Mouse (Mus musculus): ENCODE measurements at regions not wholly inside any gene's neighbourhood (a gene's known extent, or its start where the extent isn't known, plus 50 kb on each side); places are given as distances from the start of the nearest gene placed in this dataset.

GRCm38 (mm10) chr13:81930266-81930665 lies 147.4 kb downstream of the Cetn3 start:
- Histone ChIP-seq H3K9ac (ENCODE audit: low read depth, low read length) (no peak overlapping the region), H3K27me3 (ENCODE audit: control insufficient read depth, insufficient read depth, low read length) (no peaks in the 10 kb centered on the region), H3K27ac (no peak overlapping the region), H3K4me3 (no peak overlapping the region), H3K4me1 (ENCODE audit: control insufficient read depth, insufficient read depth, low read length) (no peaks in the 10 kb centered on the region; the same call in 1 of the 2 replicates), H3K79me2 (replicated peaks; ENCODE audit: control insufficient read depth, insufficient read depth, low read length) (no peaks in the 10 kb centered on the region), H3K36me3 (ENCODE audit: control insufficient read depth, insufficient read depth, low read length) (no peaks in the 10 kb centered on the region)
- intact Hi-C loops (cut with DNase I) = no loop called here
- 59% methylated on average over 4 of the region's 4 CpGs for WGBS
- DNase-seq = no peak
- TF ChIP-seq CTCF (IDR thresholded peaks at IDR 0.05) = no peak
- no peak for TF ChIP-seq POLR2A (IDR thresholded peaks at IDR 0.05; ENCODE audit: insufficient read depth, low read depth, low read length)
- no peak for TF ChIP-seq EP300 (IDR thresholded peaks at IDR 0.05; ENCODE audit: insufficient read depth, low read depth, low read length)

- TF ChIP-seq POLR2A (IDR thresholded peaks at IDR 0.05; ENCODE audit: insufficient read depth, low read depth, low read length) (no peak), CTCF (IDR thresholded peaks at IDR 0.05) (no peak), EP300 (IDR thresholded peaks at IDR 0.05; ENCODE audit: insufficient read depth, low read depth, low read length) (no peak)
- Histone ChIP-seq H3K79me2 (replicated peaks; ENCODE audit: control insufficient read depth, insufficient read depth, low read length) (no peaks in the 10 kb centered on the region), H3K9ac (ENCODE audit: low read depth, low read length) (no peak overlapping the region), H3K4me1 (ENCODE audit: control insufficient read depth, insufficient read depth, low read length) (no peaks in the 10 kb centered on the region; the same call in 1 of the 2 replicates), H3K36me3 (ENCODE audit: control insufficient read depth, insufficient read depth, low read length) (no peaks in the 10 kb centered on the region), H3K27ac (no peak overlapping the region), H3K4me3 (no peak overlapping the region), H3K27me3 (ENCODE audit: control insufficient read depth, insufficient read depth, low read length) (no peaks in the 10 kb centered on the region)
- DNase-seq = no peak
- WGBS = 67% methylated on average over 2 of the region's 2 CpGs
- intact Hi-C loops (cut with DNase I) = no loop called here
These were observed 148.3 kb downstream of the Cetn3 start for GRCm38 (mm10) chr13:81931199-81931598.

DNA sequence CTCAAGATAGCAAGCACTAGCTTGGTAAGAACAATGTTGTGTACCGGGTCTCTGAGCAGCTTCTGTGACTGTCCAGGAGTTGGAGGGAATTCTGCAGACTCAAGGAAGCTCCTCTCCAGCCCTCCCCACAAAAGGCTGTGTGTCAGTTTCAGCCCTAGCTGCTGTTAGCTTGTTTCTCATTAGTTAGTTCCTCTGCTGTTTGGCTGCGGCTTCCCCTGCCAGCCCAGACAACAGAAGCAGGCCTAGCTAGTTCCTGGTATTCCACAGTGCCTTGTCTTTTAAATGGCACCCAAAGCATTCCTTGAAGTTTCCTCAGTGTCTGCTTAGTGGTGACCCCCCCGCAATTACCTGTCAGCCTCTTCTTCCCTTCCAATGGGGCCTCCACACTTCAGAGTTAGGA lies 154.2 kb downstream of the Cetn3 start:
- Histone ChIP-seq H3K27ac (no peak overlapping the region), H3K9ac (ENCODE audit: low read depth, low read length) (no peak overlapping the region), H3K36me3 (ENCODE audit: control insufficient read depth, insufficient read depth, low read length) (no peaks in the 10 kb centered on the region), H3K4me3 (no peak overlapping the region), H3K79me2 (replicated peaks; ENCODE audit: control insufficient read depth, insufficient read depth, low read length) (no peaks in the 10 kb centered on the region), H3K27me3 (ENCODE audit: control insufficient read depth, insufficient read depth, low read length) (no peaks in the 10 kb centered on the region), H3K4me1 (ENCODE audit: control insufficient read depth, insufficient read depth, low read length) (no peaks in the 10 kb centered on the region)
- DNase-seq = no peak
- no peak for TF ChIP-seq CTCF (IDR thresholded peaks at IDR 0.05)
- TF ChIP-seq EP300 (IDR thresholded peaks at IDR 0.05; ENCODE audit: insufficient read depth, low read depth, low read length) = no peak
- no peak for TF ChIP-seq POLR2A (IDR thresholded peaks at IDR 0.05; ENCODE audit: insufficient read depth, low read depth, low read length)
- 65% methylated on average over 3 of the region's 3 CpGs for WGBS
- intact Hi-C loops (cut with DNase I) = no loop called here

GRCm38 (mm10) chr13:81944047-81944446 lies 161.2 kb downstream of the Cetn3 start:
- Histone ChIP-seq H3K79me2 (replicated peaks; ENCODE audit: control insufficient read depth, insufficient read depth, low read length) (no peaks in the 10 kb centered on the region), H3K4me1 (ENCODE audit: control insufficient read depth, insufficient read depth, low read length) (no peaks in the 10 kb centered on the region), H3K27ac (no peak overlapping the region), H3K4me3 (no peak overlapping the region), H3K36me3 (ENCODE audit: control insufficient read depth, insufficient read depth, low read length) (no peaks in the 10 kb centered on the region), H3K27me3 (ENCODE audit: control insufficient read depth, insufficient read depth, low read length) (no peaks in the 10 kb centered on the region), H3K9ac (ENCODE audit: low read depth, low read length) (no peak overlapping the region)
- peak; percentile 58 to 67 for DNase-seq
- 15% methylated on average over 9 of the region's 9 CpGs for WGBS
- intact Hi-C loops (cut with DNase I) = loop anchor here (5.0 kb wide), 1 partner anchor 1713 kb away; no protein-coding TSS in a partner anchor
- peak; percentile 96 for TF ChIP-seq CTCF (IDR thresholded peaks at IDR 0.05)
- TF ChIP-seq EP300 (IDR thresholded peaks at IDR 0.05; ENCODE audit: insufficient read depth, low read depth, low read length) = no peak

GRCm38 (mm10) chr13:81944469-81944868 lies 161.6 kb downstream of the Cetn3 start:
- 68% methylated on average over 6 of the region's 6 CpGs for WGBS
- no peak for DNase-seq
- Histone ChIP-seq H3K79me2 (replicated peaks; ENCODE audit: control insufficient read depth, insufficient read depth, low read length) (no peaks in the 10 kb centered on the region), H3K4me3 (no peak overlapping the region), H3K27ac (no peak overlapping the region), H3K4me1 (ENCODE audit: control insufficient read depth, insufficient read depth, low read length) (no peaks in the 10 kb centered on the region), H3K27me3 (ENCODE audit: control insufficient read depth, insufficient read depth, low read length) (no peaks in the 10 kb centered on the region), H3K9ac (ENCODE audit: low read depth, low read length) (no peak overlapping the region), H3K36me3 (ENCODE audit: control insufficient read depth, insufficient read depth, low read length) (no peaks in the 10 kb centered on the region)
- no peak for TF ChIP-seq POLR2A (IDR thresholded peaks at IDR 0.05; ENCODE audit: insufficient read depth, low read depth, low read length)
- no peak for TF ChIP-seq CTCF (IDR thresholded peaks at IDR 0.05)
- TF ChIP-seq EP300 (IDR thresholded peaks at IDR 0.05; ENCODE audit: insufficient read depth, low read depth, low read length) = no peak
- intact Hi-C loops (cut with DNase I) = loop anchor here (5.0 kb wide), 1 partner anchor 1713 kb away; no protein-coding TSS in a partner anchor

GRCm38 (mm10) chr13:81945741-81946140 lies 162.9 kb downstream of the Cetn3 start:
- Histone ChIP-seq H3K9ac (ENCODE audit: low read depth, low read length) (no peak overlapping the region), H3K4me3 (no peak overlapping the region), H3K4me1 (ENCODE audit: control insufficient read depth, insufficient read depth, low read length) (no peaks in the 10 kb centered on the region), H3K27me3 (ENCODE audit: control insufficient read depth, insufficient read depth, low read length) (no peaks in the 10 kb centered on the region), H3K79me2 (replicated peaks; ENCODE audit: control insufficient read depth, insufficient read depth, low read length) (no peaks in the 10 kb centered on the region), H3K27ac (no peak overlapping the region), H3K36me3 (ENCODE audit: control insufficient read depth, insufficient read depth, low read length) (no peaks in the 10 kb centered on the region)
- DNase-seq = no peak
- TF ChIP-seq POLR2A (IDR thresholded peaks at IDR 0.05; ENCODE audit: insufficient read depth, low read depth, low read length) (no peak), CTCF (IDR thresholded peaks at IDR 0.05) (no peak), EP300 (IDR thresholded peaks at IDR 0.05; ENCODE audit: insufficient read depth, low read depth, low read length) (no peak)
- intact Hi-C loops (cut with DNase I) = no loop called here
- 33% methylated on average over 9 of the region's 9 CpGs for WGBS

Measured in heart, adult 2 months (tissue).